ENCODE assay signal across 8 mouse cellular contexts in the genomic region with DNA sequence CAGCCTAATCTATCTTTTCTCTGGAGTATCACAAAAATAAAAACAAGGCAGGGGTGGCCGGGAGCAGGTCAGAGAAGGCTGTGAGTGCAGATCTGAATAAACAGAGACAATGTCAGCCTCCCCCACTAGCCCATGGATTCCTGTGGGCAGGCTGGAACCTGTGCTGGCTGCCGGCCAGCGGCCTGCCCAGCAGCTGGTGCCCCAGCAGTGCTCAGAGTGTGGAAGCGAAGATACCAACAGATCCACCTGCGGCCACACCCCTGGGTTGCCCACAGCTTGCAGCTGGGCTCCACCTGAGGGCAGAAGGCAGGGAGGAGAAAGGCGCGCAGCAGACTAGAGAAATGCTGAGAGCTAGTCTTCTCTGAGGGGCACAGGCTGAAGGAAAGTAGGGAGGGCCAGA. TPM values are rescaled to one million over a fixed set of nuclear protein-coding genes. Genes with fewer than 3 reads are reported as not detected.
DNase-seq lines count a peak whose midpoint lies in the region; ATAC-seq and TF ChIP-seq lines count a peak whose summit lies in the region.

No protein-coding gene starts in this region.

- H3K9me3 ChIP-seq in forebrain, embryonic 13.5 days (replicated peaks), result no peaks in the 10 kb centered on the region
- no peaks in the 10 kb centered on the region for H3K9me3 ChIP-seq in forebrain, postnatal 0 days (ENCODE audit: low read length)
- H3K9me3 ChIP-seq in G1E (replicated peaks), result no peaks in the 10 kb centered on the region
- no peaks in the 10 kb centered on the region for H3K9me3 ChIP-seq in kidney, embryonic 15.5 days (replicated peaks)

- no peak for TF ChIP-seq CTCF in forebrain, postnatal 0 days (IDR thresholded peaks at IDR 0.05; ENCODE audit: low read depth)
- TF ChIP-seq CTCF in G1E (IDR thresholded peaks at IDR 0.05; ENCODE audit: low read depth, low read length), result no peak
- no peak for TF ChIP-seq CTCF in small intestine, adult 2 months (IDR thresholded peaks at IDR 0.05; ENCODE audit: extremely low read depth, insufficient read length, insufficient replicate concordance, low read depth, low read length)

- H3K27me3 ChIP-seq in forebrain, embryonic 13.5 days, result no peaks in the 10 kb centered on the region
- no peaks in the 10 kb centered on the region for H3K27me3 ChIP-seq in forebrain, postnatal 0 days (ENCODE audit: insufficient read depth, low read length)
- no peaks in the 10 kb centered on the region for H3K27me3 ChIP-seq in G1E (ENCODE audit: insufficient read depth, low read length)
- no peaks in the 10 kb centered on the region for H3K27me3 ChIP-seq in kidney, embryonic 15.5 days
- no peaks in the 10 kb centered on the region for H3K27me3 ChIP-seq in small intestine, adult 2 months (ENCODE audit: control insufficient read depth, insufficient read depth, low read length)

- peaks cover 26% of the 10 kb centered on the region for H3K4me1 ChIP-seq in forebrain, embryonic 13.5 days
- H3K4me1 ChIP-seq in forebrain, postnatal 0 days (ENCODE audit: insufficient read depth), result peaks cover 8% of the 10 kb centered on the region; the same call in 1 of the 2 replicates
- H3K4me1 ChIP-seq in G1E (ENCODE audit: insufficient read depth, low read depth, low read length), result peaks cover 28% of the 10 kb centered on the region
- peaks cover 33% of the 10 kb centered on the region for H3K4me1 ChIP-seq in kidney, embryonic 15.5 days
- peaks cover 50% of the 10 kb centered on the region for H3K4me1 ChIP-seq in small intestine, adult 2 months (ENCODE audit: control insufficient read depth, insufficient read depth, insufficient read length, low read length)

- TF ChIP-seq POLR2A in small intestine, adult 2 months (IDR thresholded peaks at IDR 0.05; ENCODE audit: low read depth, low read length), result no peak

- no peaks in the 10 kb centered on the region for H3K36me3 ChIP-seq in forebrain, embryonic 13.5 days (ENCODE audit: poor library complexity, severe bottlenecking)
- H3K36me3 ChIP-seq in forebrain, postnatal 0 days (ENCODE audit: insufficient read depth), result no peaks in the 10 kb centered on the region
- peaks cover 17% of the 10 kb centered on the region for H3K36me3 ChIP-seq in G1E (replicated peaks)
- no peaks in the 10 kb centered on the region for H3K36me3 ChIP-seq in kidney, embryonic 15.5 days
- H3K36me3 ChIP-seq in small intestine, adult 2 months (ENCODE audit: control insufficient read depth, insufficient read depth, low read length), result no peaks in the 10 kb centered on the region

- no peak for DNase-seq in forebrain, postnatal 0 days
- peak; percentile 63 for DNase-seq in G1E (ENCODE audit: low spot score)
- no peak for DNase-seq in testis, postnatal 10 days (ENCODE audit: low spot score)
- no peak for DNase-seq in cerebellum, adult 8-10 months

- WGBS in forebrain, embryonic 13.5 days, result 63% methylated on average over 7 of the region's 7 CpGs
- 57% methylated on average over 7 of the region's 7 CpGs for WGBS in forebrain, postnatal 0 days
- 45% methylated on average over 7 of the region's 7 CpGs for WGBS in kidney, embryonic 15.5 days
- 18% methylated on average over 7 of the region's 7 CpGs for WGBS in small intestine, adult 2 months

- H3K9ac ChIP-seq in forebrain, embryonic 13.5 days, result 0 out of 2 replicates have a peak overlapping the region, but pooled peaks have one; percentile 9
- no peak overlapping the region for H3K9ac ChIP-seq in forebrain, postnatal 0 days
- H3K9ac ChIP-seq in kidney, embryonic 15.5 days, result no peak overlapping the region

- no peak overlapping the region for H3K4me3 ChIP-seq in forebrain, embryonic 13.5 days
- H3K4me3 ChIP-seq in forebrain, postnatal 0 days (ENCODE audit: low read depth, low read length), result no peak overlapping the region
- peak overlapping the region; percentile 58; the same call in 1 of the 2 replicates for H3K4me3 ChIP-seq in G1E (ENCODE audit: low read depth, low read length)
- no peak overlapping the region for H3K4me3 ChIP-seq in kidney, embryonic 15.5 days (replicated peaks)
- H3K4me3 ChIP-seq in small intestine, adult 2 months (ENCODE audit: low read depth, low read length), result no peak overlapping the region

- ATAC-seq in forebrain, embryonic 13.5 days, result no peak
- ATAC-seq in forebrain, postnatal 0 days, result no peak
- ATAC-seq in G1E (ENCODE audit: extremely low read depth, insufficient number of reproducible peaks, low FRiP score, poor library complexity, severe bottlenecking), result peak; percentile 72
- 0 out of 2 replicates have a peak, but pooled peaks have one; percentile 27 for ATAC-seq in kidney, embryonic 15.5 days (replicated peaks; ENCODE audit: low FRiP score)
- no peak for ATAC-seq in CD4-positive, CD25-positive, alpha-beta regulatory T cell, adult 4 months

- no peak overlapping the region for H3K4me2 ChIP-seq in forebrain, embryonic 13.5 days
- H3K4me2 ChIP-seq in forebrain, postnatal 0 days (ENCODE audit: low read depth), result no peak overlapping the region
- no peak overlapping the region for H3K4me2 ChIP-seq in kidney, embryonic 15.5 days

- 0 out of 2 replicates have a peak overlapping the region, but pooled peaks have one; percentile 21 for H3K27ac ChIP-seq in forebrain, embryonic 13.5 days
- H3K27ac ChIP-seq in forebrain, postnatal 0 days (ENCODE audit: low read depth, low read length), result no peak overlapping the region
- H3K27ac ChIP-seq in kidney, embryonic 15.5 days, result peak overlapping the region; percentile 75
- H3K27ac ChIP-seq in small intestine, adult 2 months (ENCODE audit: insufficient read depth, low read depth, low read length), result peak overlapping the region; percentile 54

RNA-seq across cellular contexts. Expression of gene Sipa1l3, which starts 47.1 kb away (rescaled TPM):
- polyA plus RNA-seq in forebrain, embryonic 13.5 days (2015; fragmentation: Nextera tagmentation; extraction: Ambion mirVana), result 9.1 and 15.4 TPM in 2 replicates
- 26.6 and 44.1 TPM in 2 replicates for total RNA-seq in forebrain, postnatal 0 days (2014; rRNA removed)
- polyA plus RNA-seq in forebrain, postnatal 0 days (2015; fragmentation: Nextera tagmentation; extraction: Ambion mirVana), result 5.7 and 12.1 TPM in 2 replicates
- total RNA-seq in G1E (2014; fragmentation: Nextera tagmentation) (49.6 and 61.3 TPM in 2 replicates), G1E (2017) (5.8 and 6.9 TPM in 2 replicates)
- 107 and 139 TPM in 2 replicates for polyA plus RNA-seq in G1E (2012)
- 14.4 and 14.5 TPM in 2 replicates for polyA plus RNA-seq in kidney, embryonic 15.5 days (2015; fragmentation: Nextera tagmentation; extraction: Ambion mirVana)
- polyA plus RNA-seq in small intestine, adult 2 months (2012; rRNA removed), result 79.0 and 192 TPM in 2 replicates
- 1 to 10 TPM; 4.3 to 5.6 TPM for polyA plus RNA-seq in CD4-positive, CD25-positive, alpha-beta regulatory T cell, adult 4 months (2017; shearing (Covaris generic))

Comparison
In these comparisons a context has a peak if more than half of its experiments do, and no peak if none do; other contexts are left out.
1. ATAC-seq: peak in G1E (single experiment) and kidney, embryonic 15.5 days (single experiment); none in forebrain, embryonic 13.5 days (single experiment), forebrain, postnatal 0 days (single experiment) and CD4-positive, CD25-positive, alpha-beta regulatory T cell, adult 4 months (single experiment).